Mouse (Mus musculus) embryo, embryonic 10.5 days (tissue): ENCODE measurements around the gene Gm39115.
"Not testable (repeated sequence)": the region's sequence is repeated elsewhere in the genome, so short reads cannot be mapped to it uniquely, and the experiment has no call there.

ENCODE experiments used
- DNase-seq: peaks from one replicate; pipeline ENCODE4 v3.0.0-alpha.2; 2015; ENCODE audit warnings: low spot score

Gm39115 gene

DNA sequence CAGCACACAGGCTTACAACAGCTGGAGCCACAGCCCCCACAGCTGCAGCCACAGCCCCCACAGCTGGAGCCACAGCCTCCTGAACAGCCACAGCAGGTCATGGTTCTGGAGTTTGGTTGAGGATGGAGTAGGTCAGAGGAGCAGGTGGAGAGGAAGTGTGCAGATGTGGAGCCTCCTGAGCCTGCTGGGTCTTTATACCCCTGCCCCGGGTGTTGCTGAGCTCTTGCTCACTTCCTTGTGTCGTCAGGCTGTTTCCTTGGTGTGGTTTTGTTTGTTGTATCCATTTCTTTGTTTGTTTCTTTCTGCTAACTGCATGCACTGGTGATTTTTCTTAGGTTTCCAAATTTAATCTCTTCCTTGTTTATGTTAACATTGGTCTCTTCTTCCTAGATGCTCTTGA is at the start of gene Gm39115:
Gm39115 (minus strand) TSS at position 101 of the 400 bp plus-strand sequence.
- not testable (repeated sequence) for DNase-seq

DNA sequence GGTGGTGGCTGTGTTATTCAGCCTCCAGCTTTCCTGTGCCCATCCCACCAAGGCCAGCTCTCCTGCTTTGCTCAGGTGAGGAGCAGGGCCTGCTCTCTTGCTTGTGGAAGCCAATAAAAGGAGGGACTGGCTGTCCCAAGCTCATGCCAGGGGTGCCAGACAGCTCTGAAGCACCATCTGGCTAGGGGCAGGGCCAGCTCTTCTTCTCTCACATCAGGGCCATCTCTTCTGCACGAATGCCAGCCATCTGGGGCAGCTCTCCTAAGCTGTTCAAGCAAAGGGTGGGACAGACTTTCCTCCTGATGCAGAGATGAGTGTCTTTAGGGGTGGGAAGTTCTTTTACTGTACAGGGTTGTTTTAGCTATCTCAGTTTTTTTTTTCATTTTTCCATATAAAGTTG is 45.2 kb upstream of the Gm39115 start:
- no peak for DNase-seq

DNA sequence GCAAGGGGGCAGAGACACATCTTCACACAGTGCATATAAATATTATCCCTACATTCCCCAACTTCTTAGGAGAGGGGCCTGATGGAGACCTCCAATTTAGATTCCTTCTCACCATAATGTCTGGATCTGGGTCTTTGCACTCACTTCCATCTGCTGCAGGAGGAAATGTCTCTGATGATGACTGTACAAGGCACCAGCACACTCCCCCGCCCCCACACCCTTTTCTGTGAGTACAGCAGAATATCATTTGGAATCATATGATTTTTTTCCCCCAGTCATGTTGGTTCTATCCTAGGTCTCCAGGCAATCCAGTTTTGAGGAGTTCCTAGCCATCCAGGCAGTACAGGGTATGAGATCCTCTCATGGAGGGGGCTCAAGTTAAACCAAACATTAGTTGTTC is 42.9 kb upstream of the Gm39115 start:
- no peak for DNase-seq

DNA sequence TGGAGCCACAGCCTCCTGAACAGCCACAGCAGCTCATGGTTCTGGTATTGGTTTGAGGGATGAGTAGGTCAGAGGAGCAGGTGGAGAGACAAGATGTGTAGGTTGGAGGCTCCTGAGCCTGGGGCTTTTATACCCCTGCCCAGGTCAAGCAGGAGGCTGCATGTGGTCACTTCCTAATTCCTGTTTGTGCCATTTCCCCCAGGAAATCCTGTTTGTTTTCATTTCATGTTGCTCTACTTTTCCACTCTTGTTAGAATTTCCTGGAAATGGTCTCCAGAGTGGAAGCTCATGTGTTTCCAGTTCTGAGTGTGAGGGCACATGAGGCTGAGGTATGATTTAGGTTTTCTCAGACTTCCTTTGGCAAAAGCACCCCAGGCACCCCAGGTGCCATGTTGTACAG is 40.1 kb upstream of the Gm39115 start, which contains the start of gene Krtap5-2:
Krtap5-2 (minus strand) TSS at position 101 of the 400 bp plus-strand sequence.
- not testable (repeated sequence) for DNase-seq

DNA sequence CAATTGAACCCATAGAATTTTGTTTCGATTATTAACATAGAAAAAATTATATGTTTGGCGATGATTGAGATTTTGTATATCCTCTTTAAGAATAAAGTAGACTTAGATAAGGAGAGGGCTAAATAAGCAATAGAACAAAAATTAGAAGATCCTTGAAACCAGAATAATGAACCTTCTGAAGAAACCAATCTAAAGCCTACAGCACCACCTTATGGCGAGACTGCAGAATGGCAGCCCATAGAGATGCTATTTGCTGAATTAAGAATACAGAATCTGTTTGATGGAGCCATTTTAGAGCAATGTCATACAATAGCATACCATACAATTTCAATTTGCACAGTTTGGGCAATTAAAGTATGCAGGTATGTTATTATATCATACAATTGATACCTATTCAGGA is 34.0 kb upstream of the Gm39115 start:
- DNase-seq = peak; percentile 80

DNA sequence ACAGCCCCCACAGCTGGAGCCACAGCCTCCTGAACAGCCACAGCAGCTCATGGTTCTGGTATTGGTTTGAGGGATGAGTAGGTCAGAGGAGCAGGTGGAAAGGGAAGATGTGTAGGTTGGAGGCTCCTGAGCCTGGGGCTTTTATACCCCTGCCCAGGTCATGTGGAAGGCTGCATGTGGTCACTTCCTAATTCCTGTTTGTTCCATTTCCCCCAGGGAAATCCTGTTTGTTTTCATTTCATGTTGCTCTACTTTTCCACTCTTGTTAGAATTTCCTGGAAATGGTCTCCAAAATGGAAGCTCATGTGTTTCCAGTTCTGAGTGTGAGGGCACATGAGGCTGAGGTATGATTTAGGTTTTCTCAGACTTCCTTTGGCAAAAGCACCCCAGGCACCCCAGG is 29.8 kb upstream of the Gm39115 start, which contains the start of gene Gm4553:
Gm4553 (minus strand) TSS at position 101 of the 400 bp plus-strand sequence.
- DNase-seq = not testable (repeated sequence)

DNA sequence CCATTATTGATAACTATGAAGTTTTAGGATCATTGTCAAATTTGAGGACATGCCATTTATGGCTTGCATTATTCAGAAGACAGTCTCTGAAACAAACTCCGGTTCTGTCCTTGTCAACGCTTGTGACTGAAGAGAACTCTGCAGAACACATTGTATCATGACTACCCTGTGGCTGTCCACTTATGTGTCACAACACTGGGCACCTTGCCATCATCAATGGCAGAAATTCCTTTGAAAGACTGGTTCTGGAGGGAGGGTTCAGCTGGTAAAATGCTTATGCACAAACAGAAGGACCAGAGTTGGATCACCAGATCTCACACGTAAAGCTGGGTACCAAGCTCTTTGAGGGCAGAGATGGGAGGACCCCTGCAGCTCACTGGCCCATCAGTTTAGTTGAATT is 23.5 kb upstream of the Gm39115 start:
- DNase-seq = no peak

DNA sequence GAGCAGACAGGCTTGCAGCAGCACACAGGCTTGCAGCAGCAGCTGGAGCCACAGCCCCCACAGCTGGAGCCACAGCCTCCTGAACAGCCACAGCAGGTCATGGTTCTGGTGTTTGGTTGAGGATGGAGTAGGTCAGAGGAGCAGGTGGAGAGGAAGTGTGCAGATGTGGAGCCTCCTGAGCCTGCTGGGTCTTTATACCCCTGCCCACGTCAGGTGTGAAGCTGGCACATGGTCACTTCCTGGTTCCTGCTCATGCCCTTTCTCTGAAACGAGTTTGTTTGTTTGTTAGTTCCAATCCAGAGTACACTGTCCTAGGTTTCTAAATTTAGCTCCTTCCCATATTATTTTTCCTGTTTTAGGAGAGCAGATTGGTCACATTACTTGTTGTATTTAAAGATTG is 21.2 kb upstream of the Gm39115 start, which contains the start of gene Gm29735:
Gm29735 (minus strand) TSS at position 101 of the 400 bp plus-strand sequence.
- DNase-seq = not testable (repeated sequence)

DNA sequence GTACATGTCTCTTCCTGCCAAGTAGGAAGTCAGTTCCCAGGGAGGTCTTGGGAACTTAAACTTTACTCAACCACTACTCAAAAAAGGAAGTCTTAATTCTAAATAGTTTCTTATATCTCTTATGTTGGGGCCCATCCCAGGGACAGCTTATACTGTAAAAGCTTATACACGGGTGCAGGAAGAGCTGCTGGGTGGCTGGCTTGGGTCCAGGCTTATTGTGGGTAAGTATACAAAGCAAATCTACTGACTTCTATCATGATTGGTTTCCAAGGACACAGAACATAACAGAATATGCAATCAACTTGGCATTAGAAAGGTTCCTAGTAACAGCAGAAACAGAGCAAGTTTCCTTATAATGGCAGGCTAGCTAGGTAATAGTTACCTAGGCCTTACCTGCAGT is 19.5 kb upstream of the Gm39115 start:
- DNase-seq = no peak

DNA sequence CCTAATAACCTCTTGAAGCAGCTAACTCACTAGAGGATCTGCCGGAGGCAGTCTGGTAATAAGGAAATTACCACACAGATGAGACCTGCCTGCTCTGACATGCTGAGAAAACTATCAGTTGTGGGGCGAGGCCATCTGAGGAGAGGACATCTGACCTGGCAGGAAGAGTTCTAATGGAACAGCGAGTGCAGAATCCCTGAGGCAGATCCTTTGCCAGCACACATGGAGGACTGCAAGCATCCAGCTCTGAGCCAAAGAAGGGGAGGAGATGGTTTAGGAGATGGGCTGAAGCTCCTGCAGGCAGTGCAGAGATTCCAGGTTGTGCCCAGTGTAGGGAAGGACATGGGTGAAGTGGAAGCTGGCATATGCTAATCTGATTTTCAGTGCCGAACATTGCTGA is 16.4 kb upstream of the Gm39115 start:
- no peak for DNase-seq

DNA sequence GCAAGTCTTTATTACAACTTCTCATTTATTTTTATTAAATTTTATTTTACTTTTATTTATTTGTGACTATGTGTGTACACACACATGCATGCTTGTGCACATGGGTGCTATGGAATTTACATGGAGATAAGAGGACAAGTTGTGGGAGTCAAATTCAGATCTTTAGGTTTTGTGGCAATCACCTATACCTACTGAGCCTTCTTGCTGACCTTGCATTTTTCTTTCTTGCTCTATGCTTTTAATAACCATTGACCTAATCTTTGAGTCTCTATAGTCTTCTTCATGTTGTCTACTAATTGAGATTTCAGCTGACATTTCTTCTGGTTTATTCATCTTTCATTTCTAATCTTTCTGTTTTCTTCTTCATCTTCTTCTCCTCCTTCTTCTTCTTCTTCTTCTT is 12.8 kb upstream of the Gm39115 start:
- no peak for DNase-seq

DNA sequence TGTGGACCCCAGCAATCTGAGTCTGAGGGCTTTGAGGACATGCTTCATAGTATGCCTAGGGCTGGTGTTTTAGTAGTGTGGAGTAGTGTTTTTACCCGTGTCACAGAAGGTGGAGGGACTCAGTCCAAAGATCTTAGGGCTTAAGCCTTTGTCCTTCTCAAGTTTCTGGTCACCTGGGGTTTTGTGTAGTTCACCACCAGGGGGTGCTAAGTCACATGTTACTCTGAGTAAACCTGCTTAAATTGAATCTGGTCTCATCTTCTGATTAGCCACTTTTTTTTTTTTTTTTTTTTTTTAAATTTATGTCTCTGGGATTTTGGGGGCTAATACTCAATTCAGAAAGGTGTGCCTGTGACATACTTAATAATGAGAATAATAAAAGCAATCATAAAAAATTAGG is 10.2 kb upstream of the Gm39115 start:
- DNase-seq = peak; percentile 84

DNA sequence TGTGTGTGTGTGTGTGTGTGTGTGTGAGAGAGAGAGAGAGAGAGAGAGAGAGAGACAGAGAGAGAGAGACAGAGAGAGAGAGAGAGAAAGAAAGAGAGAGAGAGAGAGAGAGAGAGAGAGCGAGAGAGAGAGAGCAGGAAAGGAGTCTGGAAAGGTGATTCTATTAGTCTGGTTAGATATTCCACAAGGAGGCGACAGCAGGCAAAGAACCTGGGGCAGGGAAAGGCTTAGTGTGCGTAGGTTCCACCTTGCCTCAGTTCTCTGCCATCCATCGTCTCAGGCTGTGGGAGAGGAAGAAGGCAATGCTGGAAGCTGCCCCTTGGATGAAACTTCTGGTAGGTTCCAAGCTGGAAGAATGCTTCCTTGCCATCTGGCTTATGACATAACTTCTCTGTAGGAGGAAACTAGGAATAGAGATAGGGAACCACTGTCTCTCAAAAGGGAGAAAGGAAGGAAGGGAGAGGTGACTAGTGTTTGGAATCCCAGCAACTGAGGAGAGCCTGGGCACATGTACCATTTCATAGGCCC is 9.6 kb upstream of the Gm39115 start:
- peak; percentile 4 for DNase-seq

DNA sequence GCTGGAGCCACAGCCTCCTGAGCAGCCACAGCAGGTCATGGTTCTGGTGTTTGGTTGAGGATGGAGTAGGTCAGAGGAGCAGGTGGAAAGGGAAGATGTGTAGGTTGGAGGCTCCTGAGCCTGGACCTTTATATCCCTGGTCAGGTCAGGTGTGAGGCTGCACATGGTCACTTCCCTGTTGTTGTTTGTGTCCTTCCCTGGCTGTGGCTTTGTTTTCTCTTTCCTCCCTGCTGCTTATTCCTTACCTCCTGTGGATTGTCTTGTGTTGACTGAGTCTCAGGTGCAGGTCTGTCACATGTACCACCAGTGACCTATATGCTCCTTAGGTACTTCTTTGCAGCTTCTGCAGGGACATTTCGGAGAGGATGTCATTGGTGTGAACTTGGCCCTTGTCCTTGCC is 8.7 kb upstream of the Gm39115 start, which contains the start of gene Gm45337:
Gm45337 (minus strand) TSS at position 101 of the 400 bp plus-strand sequence.
- DNase-seq = no peak

DNA sequence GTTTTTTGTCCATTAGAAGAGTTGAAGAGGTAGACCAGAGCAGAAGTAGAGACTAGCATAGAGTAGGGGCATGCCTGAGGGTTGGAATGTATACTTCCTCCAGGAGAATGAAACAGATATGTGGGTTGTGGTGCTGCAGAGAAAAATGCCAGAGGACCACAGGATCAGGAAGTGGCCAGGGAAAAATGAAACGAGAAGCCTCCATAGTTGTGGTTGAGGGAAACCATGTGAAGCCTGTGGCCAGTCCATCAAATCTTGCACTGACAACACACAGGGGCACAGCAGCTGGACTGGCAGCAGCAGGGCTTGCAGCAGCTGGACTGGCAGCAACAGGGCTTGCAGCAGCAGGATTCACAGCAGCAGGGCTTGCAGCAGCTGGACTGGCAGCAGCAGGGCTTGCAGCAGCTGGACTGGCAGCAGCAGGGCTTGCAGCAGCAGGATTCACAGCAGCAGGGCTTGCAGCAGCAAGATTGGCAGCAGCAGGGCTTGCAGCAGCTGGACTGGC is 7.7 kb upstream of the Gm39115 start:
- not testable (repeated sequence) for DNase-seq

DNA sequence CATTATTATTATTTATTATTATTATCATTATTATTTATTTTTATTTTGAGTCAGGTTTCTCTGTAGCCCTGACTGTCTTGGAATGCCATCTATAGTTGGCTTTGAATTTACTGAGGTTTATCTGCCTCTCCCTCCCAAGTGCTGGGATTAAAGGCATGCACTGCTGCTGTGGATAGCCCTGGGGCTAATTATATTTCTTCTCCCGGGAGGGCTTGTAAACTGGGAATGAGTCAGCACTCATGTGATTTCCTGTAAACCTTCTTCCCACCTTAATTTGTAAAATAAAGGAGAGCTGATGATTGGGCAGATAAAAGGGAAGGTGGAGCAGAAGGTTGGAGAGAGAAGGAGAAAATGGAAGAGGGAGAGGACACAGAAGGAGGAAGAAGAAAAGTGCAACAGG is 4.9 kb upstream of the Gm39115 start:
- DNase-seq = no peak

DNA sequence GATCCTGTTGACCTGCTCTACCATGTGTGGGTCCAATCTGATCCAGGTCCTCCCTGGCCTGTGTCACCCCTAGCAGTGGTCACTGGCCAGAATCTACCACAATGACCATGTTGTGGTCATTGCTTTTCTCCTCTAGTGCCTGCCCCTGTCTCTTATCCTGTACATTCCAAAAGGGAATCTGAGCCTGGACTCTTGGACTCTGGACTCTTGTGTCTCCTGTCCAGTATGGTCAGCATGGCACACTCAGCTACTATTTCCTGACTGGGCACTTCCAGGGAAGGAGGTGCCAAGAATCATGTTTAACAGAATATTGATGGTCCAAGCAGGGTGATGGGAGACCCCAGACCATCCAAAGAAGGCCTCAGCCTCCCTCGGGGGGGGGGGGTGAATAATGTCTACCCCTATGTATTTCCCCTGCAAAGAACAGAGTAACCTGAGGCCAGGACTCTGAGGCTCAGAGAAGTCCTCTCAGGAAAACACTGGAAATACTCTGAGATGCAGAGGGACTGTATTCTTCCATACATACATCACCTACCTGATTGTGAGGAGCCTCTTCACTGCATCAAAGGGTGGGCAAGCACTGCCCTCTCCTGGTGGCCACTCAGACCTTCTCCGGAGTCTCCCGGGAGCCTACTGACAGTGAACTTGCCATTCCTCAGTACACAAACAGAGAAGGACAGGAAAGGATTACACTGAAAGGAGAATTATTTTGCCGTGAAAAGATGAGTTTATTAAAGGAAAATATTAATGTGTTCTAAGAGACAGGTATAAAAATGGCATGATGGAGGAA is 1.4 kb downstream of the Gm39115 start:
- DNase-seq = peak; percentile 40

DNA sequence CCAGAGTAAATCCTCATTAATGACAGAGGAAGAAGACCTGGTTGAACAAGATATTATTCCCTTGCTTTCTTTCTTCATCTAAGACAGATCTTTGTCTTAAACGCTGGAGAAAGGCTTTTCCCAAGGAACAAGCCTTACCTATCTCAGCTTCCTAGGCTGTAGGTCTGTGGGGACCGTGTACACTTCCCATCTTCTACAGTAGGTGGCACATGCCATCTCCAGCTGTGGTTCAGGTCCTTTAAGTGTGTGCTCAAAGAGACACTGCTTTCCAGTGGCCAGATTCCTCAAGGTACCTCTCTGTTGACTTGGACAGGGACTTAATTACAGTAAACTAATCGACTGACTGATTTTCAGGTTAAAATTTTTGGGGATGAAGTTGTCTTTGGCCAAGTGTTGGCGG is 7.0 kb downstream of the Gm39115 start:
- no peak for DNase-seq

DNA sequence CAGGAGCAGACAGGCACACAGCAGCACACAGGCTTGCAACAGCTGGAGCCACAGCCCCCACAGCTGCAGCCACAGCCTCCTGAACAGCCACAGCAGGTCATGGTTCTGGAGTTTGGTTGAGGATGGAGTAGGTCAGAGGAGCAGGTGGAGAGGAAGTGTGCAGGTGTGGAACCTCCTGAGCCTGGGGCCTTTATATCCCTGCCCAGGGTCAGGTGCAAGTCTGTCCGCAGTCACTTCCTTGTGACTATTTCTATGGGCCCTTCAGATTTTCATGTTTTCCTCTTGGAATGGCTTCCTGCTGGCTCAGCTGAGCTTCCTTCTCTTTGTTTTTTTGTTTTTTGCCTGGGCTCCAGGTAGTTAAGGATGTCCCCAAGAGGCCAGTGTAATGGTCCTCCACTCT is 15.2 kb downstream of the Gm39115 start, which contains the start of gene Gm45618:
Gm45618 (minus strand) TSS at position 101 of the 400 bp plus-strand sequence.
- not testable (repeated sequence) for DNase-seq

DNA sequence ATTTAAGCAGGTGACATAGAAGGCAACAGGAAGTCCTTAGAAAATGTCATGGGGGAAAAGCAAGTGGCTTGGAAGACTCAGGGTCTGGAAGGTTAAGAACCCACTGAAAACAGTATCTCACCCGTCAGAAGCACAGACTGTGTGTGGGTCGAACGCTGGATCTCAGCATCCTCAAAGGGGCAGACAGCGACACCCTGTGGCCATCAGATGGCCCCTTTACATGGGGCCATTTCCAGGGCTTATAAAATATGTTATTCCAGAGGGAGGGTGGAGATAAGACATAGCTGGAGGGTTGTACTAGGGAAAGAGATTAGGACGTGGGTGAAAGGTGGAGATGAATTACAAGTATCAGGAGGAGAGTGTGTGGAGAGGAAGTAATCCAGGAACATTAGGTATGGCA is 16.2 kb downstream of the Gm39115 start:
- DNase-seq = peak; percentile 40

DNA sequence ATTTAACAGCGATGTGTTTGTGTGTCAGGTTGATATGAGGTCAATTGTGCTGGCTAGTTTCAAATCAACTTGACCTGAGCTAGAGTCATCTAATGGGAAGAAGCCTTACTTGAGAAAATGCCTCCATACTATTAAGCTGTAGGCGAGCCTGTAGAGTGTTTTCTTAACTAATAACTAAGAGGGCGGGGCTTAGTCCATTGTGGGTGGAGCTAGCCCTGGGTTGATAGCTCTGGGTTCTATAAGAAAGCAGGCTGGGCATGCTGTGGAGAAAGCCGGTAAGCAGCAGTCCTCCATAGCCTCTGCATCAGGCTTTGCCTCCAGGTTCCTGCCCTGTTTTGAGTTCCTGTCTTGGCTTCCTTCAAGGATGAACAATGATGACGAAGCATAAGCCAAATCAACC is 31.1 kb downstream of the Gm39115 start:
- no peak for DNase-seq

DNA sequence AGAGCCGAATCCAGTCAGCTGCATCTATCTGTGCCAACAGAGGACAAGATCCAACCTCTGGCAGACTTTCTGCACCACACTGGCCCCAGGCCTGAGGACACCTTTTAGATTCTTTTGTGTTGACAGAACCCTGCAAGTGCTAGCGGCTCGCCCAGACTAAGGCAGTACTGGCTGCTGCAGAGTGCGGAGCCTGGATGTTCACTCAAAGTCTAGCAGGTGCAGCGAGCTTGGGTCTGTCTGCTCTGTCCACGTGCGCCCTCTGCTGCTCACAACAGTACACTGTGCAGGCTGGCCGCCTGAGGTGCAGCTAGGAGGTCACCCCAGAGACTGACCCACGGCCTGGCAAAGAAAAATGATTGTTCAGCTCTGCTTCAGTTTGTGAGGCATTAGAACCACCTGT is 38.1 kb downstream of the Gm39115 start:
- peak; percentile 86 for DNase-seq

DNA sequence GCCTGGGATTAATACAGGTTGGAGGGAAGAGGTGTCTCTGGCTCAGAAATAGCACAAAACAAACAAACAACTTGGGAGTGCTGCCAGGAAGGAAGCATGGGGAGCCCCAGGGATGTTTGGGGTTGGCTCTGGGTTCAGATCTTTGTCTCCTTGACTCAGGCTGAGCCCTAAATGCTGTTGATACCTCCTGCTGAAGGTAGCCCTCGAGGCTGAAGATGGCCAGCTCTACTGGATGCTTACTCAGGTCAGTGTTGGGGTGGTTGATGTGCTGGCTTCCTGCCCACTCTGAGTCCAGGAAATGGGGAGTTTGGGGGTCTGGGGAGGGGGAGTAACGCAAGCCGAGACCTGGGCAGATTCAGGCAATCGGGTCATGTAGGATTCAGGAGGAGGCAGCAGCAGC is 39.1 kb downstream of the Gm39115 start:
- no peak for DNase-seq
